17 mouse cellular contexts compared by ENCODE assay signal in genomic region chr1:74411753-74412325, GRCm38 (mm10). TPM values are rescaled to one million over a fixed set of nuclear protein-coding genes. Genes with fewer than 3 reads are reported as not detected.
DNase-seq lines count a peak whose midpoint lies in the region; ATAC-seq and TF ChIP-seq lines count a peak whose summit lies in the region.
"Had no signal": no experiment of that assay in that cellular context is flagged by ENCODE, and none has a peak within 500 bp of the region (broad histone marks: within the 10 kb centered on the region; RNA-seq: fewer than 3 reads in every experiment).

No protein-coding gene starts in this region.

- TF ChIP-seq CTCF in intestine, postnatal 0 days (IDR thresholded peaks at IDR 0.05; ENCODE audit: low read depth), result no peak
- no peak for TF ChIP-seq CTCF in left cerebral cortex, adult 2 months (IDR thresholded peaks at IDR 0.05)

- H3K27ac ChIP-seq in intestine, postnatal 0 days (ENCODE audit: low read depth, low read length), result peak overlapping the region; percentile 91
- no peak overlapping the region for H3K27ac ChIP-seq in left cerebral cortex, adult 2 months
- H3K27ac ChIP-seq: embryonic facial prominence, embryonic 12.5 days; forebrain, embryonic 15.5 days; heart, embryonic 10.5 days; hindbrain, embryonic 13.5 days; hindbrain, postnatal 0 days had no signal

- no peaks in the 10 kb centered on the region for H3K9me3 ChIP-seq in intestine, postnatal 0 days (ENCODE audit: control insufficient read depth)
- H3K9me3 ChIP-seq: embryonic facial prominence, embryonic 12.5 days; forebrain, embryonic 15.5 days; heart, embryonic 10.5 days; hindbrain, embryonic 13.5 days had no signal

- no peaks in the 10 kb centered on the region; the same call in 1 of the 2 replicates for H3K4me1 ChIP-seq in intestine, postnatal 0 days (replicated peaks; ENCODE audit: control insufficient read depth, insufficient read depth, low read length)
- H3K4me1 ChIP-seq: embryonic facial prominence, embryonic 12.5 days; forebrain, embryonic 15.5 days; hindbrain, embryonic 13.5 days had no signal

- 46% methylated on average over 2 of the region's 2 CpGs for WGBS in intestine, postnatal 0 days

- H3K9ac ChIP-seq in intestine, postnatal 0 days (ENCODE audit: low read depth, low read length), result no peak overlapping the region
- H3K9ac ChIP-seq: embryonic facial prominence, embryonic 12.5 days; forebrain, embryonic 15.5 days; hindbrain, embryonic 13.5 days had no signal

- intact Hi-C loops in left cerebral cortex, adult 2 months (cut with DNase I), result no loop called here

- peak; percentile 23 for ATAC-seq in intestine, postnatal 0 days
- ATAC-seq: forebrain, embryonic 15.5 days; hindbrain, postnatal 0 days had no signal

- H3K4me2 ChIP-seq in intestine, postnatal 0 days (replicated peaks; ENCODE audit: low read depth), result peak overlapping the region; percentile 70
- H3K4me2 ChIP-seq: embryonic facial prominence, embryonic 12.5 days; forebrain, embryonic 15.5 days; hindbrain, embryonic 13.5 days had no signal

- peaks cover 16% of the 10 kb centered on the region; the same call in 1 of the 2 replicates for H3K36me3 ChIP-seq in intestine, postnatal 0 days (ENCODE audit: control insufficient read depth, insufficient read depth)
- H3K36me3 ChIP-seq: embryonic facial prominence, embryonic 12.5 days; forebrain, embryonic 15.5 days; heart, embryonic 10.5 days; hindbrain, embryonic 13.5 days had no signal

- H3K4me3 ChIP-seq in intestine, postnatal 0 days (ENCODE audit: low read depth, low read length), result peak overlapping the region; percentile 47
- H3K4me3 ChIP-seq in left cerebral cortex, adult 2 months, result no peak overlapping the region
- H3K4me3 ChIP-seq: embryonic facial prominence, embryonic 12.5 days; forebrain, embryonic 15.5 days; heart, embryonic 10.5 days; hindbrain, embryonic 13.5 days had no signal

- DNase-seq in adrenal gland, postnatal 10 days, result peak; percentile 58
- peak; percentile 35 for DNase-seq in adrenal gland, postnatal 25 days
- DNase-seq in left cerebral cortex, adult 2 months (ENCODE audit: extremely low spot score in 1 of 2, low spot score in 2 of 2), result no peak
- no peak for DNase-seq in right cerebral cortex, adult 18-20 months
- DNase-seq in urinary bladder, postnatal 10 days (ENCODE audit: low spot score), result no peak
- DNase-seq: cerebellum, adult 8-10 months; cerebellum, postnatal 25 days; heart, adult 18-20 months; heart, postnatal 10 days had no signal

- no peaks in the 10 kb centered on the region for H3K27me3 ChIP-seq in intestine, postnatal 0 days (replicated peaks; ENCODE audit: control insufficient read depth, insufficient read depth, low read length)
- H3K27me3 ChIP-seq: embryonic facial prominence, embryonic 12.5 days; forebrain, embryonic 15.5 days; hindbrain, embryonic 13.5 days had no signal

RNA-seq across cellular contexts. Expression of gene Vil1, which starts 2.7 kb away (rescaled TPM):
- total RNA-seq in adrenal gland, postnatal 10 days (2021), result 1 to 10 TPM; 2.6 to 2.9 TPM
- total RNA-seq in adrenal gland, postnatal 25 days (2021), result 1.6 TPM in 2 replicates
- polyA plus RNA-seq in intestine, postnatal 0 days (2015; fragmentation: Nextera tagmentation; extraction: Ambion mirVana), result 217 and 244 TPM in 2 replicates
- total RNA-seq in left cerebral cortex, adult 2 months (2021), result 1 to 10 TPM in 1 of 2 experiments, under 1 TPM in 1; 0.30 to 1.0 TPM
- total RNA-seq: gastrocnemius, adult 8-10 months had no signal

RNA-seq across cellular contexts. Expression of gene Ctdsp1, which starts 20.5 kb away (rescaled TPM):
- 100 to 1,000 TPM; 132 to 142 TPM for total RNA-seq in adrenal gland, postnatal 10 days (2021)
- 168 and 179 TPM in 2 replicates for total RNA-seq in adrenal gland, postnatal 25 days (2021)
- polyA plus RNA-seq in intestine, postnatal 0 days (2015; fragmentation: Nextera tagmentation; extraction: Ambion mirVana), result 48.9 and 52.4 TPM in 2 replicates
- total RNA-seq in left cerebral cortex, adult 2 months (2021), result 10 to 100 TPM; 21.6 to 25.6 TPM

RNA-seq across cellular contexts. Expression of gene Slc11a1, which starts 36.8 kb away (rescaled TPM):
- total RNA-seq in adrenal gland, postnatal 10 days (2021), result 1 to 10 TPM; 8.2 to 8.9 TPM
- 5.8 and 11.4 TPM in 2 replicates for total RNA-seq in adrenal gland, postnatal 25 days (2021)
- 3.8 and 4.3 TPM in 2 replicates for polyA plus RNA-seq in intestine, postnatal 0 days (2015; fragmentation: Nextera tagmentation; extraction: Ambion mirVana)
- 1 to 10 TPM; 5.0 to 5.4 TPM for total RNA-seq in left cerebral cortex, adult 2 months (2021)
- total RNA-seq: hematopoietic stem cell, adult 5-6 weeks had no signal

RNA-seq across cellular contexts. Expression of gene Catip, which starts 49.9 kb away (rescaled TPM):
- under 1 TPM; 0.33 to 0.45 TPM for total RNA-seq in adrenal gland, postnatal 10 days (2021)
- total RNA-seq in adrenal gland, postnatal 25 days (2021), result 0.67 TPM in 2 replicates
- polyA plus RNA-seq in intestine, postnatal 0 days (2015; fragmentation: Nextera tagmentation; extraction: Ambion mirVana), result 0.25 and 0.33 TPM in 2 replicates
- total RNA-seq in left cerebral cortex, adult 2 months (2021), result 1 to 10 TPM in 1 of 2 experiments, under 1 TPM in 1; 0.54 to 1.9 TPM

Comparison
In these comparisons a context has a peak if more than half of its experiments do, and no peak if none do; other contexts are left out.
1. DNase-seq: peak in adrenal gland, postnatal 10 days (single experiment) and adrenal gland, postnatal 25 days (single experiment); none in left cerebral cortex, adult 2 months (0 of 2), right cerebral cortex, adult 18-20 months (single experiment) and urinary bladder, postnatal 10 days (single experiment).